Mouse (Mus musculus) erythroblast, embryonic 14.5 days (primary cell): ENCODE results near the gene Uvrag. TPM values are rescaled to one million over a fixed set of nuclear protein-coding genes. Genes with fewer than 3 reads are reported as not detected.

Experiments
- H3K27me3 ChIP-seq: 2 replicates; pipeline ENCODE4 v1.6.1; 2012; ENCODE audit warnings: inconsistent platforms; ENCODE audit not compliant: control insufficient read depth
- H3K36me3 ChIP-seq: 2 replicates; pipeline ENCODE4 v1.6.1; 2012; ENCODE audit warnings: mild to moderate bottlenecking, inconsistent platforms; ENCODE audit not compliant: control insufficient read depth
- H3K4me1 ChIP-seq: 2 replicates; pipeline ENCODE4 v1.6.1; 2012; ENCODE audit warnings: inconsistent platforms; ENCODE audit not compliant: control insufficient read depth
- H3K4me3 ChIP-seq: replicated peaks from 2 replicates; pipeline ENCODE3; 2012; ENCODE audit warnings: moderate library complexity, mild to moderate bottlenecking, inconsistent platforms
- H3K9me3 ChIP-seq: 2 replicates; pipeline ENCODE4 v1.6.1; 2012; ENCODE audit warnings: low read length, inconsistent platforms, mixed read lengths; ENCODE audit not compliant: control insufficient read depth
- GATA1 ChIP-seq: IDR thresholded peaks from 2 replicates; pipeline ENCODE4 v1.6.1; 2012; ENCODE audit warnings: low read length, inconsistent platforms, mixed read lengths
- TAL1 ChIP-seq: IDR thresholded peaks from 3 replicates; pipeline ENCODE4 v1.6.1; 2012; ENCODE audit warnings: low read length, inconsistent platforms, mixed read lengths
- polyA plus RNA-seq: library from polyadenylated mRNA; stranded (reverse); fragments of >175 nt; gene quantifications from 2 replicates; pipeline ENCODE4 v1.2.3, GENCODE M21; 2012

Uvrag gene
- polyA plus RNA-seq, 1 experiment = 0.36 TPM

DNA sequence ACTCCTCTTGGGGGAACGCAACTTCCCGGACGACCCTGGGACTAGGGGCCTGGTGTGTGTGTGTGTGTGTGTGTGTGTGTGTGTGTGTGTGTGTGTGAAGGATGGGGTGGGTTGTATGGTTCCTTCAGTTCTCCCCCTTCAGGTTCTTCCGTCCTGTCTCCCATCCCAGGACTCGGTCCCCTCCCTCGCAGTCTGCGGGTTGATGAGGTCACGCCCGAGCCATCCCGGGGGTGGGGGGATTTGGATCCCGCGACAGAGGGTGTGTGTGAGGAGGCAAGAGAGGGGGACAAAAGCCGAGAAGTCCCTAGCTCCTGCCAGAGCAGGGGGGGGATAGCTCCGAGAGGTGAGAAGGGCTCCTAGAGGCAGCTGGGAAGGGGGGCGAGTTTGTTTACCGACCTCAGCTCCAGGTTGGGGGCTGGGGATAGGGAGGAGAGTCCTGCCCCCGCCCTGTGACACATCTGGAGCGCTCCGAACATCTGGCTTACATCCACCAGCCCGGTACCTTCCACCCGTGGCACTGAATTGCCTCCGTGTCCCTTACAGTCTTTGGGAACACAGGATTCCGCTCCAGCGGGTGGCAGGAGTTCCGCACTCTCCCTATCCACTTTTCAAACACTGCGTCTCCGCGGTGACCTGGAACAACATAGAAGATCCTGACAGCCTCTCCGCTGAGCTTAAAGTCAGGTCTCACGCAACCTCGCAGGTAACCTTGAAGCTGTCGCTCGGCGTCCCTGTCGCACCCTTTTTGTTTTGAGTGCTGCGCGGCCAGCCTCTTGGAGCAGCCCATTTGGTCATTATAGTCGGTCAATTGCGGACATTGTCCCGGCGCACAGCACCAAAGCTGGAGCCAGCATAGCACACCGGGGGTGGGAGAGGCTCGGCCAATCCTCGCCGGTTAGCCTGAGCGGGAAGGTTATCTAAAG, 305.2 kb downstream of the Uvrag start:
- no peak overlapping the region for H3K4me3 ChIP-seq
- H3K27me3 ChIP-seq = peaks cover 99% of the 10 kb centered on the region
- TF ChIP-seq GATA1 = no peak
- TF ChIP-seq TAL1 = no peak

More for the DNA sequence above, 305.2 kb downstream of the Uvrag start:
- Histone ChIP-seq H3K4me1 (no peaks in the 10 kb centered on the region), H3K9me3 (no peaks in the 10 kb centered on the region), H3K36me3 (no peaks in the 10 kb centered on the region)

Other genes with a start within 250 kb of the Uvrag start
- gene Dgat2, start 41.6 kb upstream of the Uvrag start, polyA plus RNA-seq = 0.08 and 0.21 TPM in 2 replicates
- gene Mogat2, start 97.5 kb upstream of the Uvrag start, polyA plus RNA-seq = not detected in 2 replicates
- gene Map6, start 126.3 kb upstream of the Uvrag start, polyA plus RNA-seq = not detected in 2 replicates
- 0.15 and 0.21 TPM in 2 replicates for gene Serpinh1, start 212.1 kb upstream of the Uvrag start, polyA plus RNA-seq
- 0.03 and 0.09 TPM in 2 replicates for gene Gdpd5, start 240.3 kb upstream of the Uvrag start, polyA plus RNA-seq